Mouse (Mus musculus) kidney, adult 9 months (tissue): ENCODE results near the gene Lgi1.

Experiments used
- DNase-seq: peaks from one replicate; pipeline ENCODE4 v3.0.0; 2022

The Lgi1 gene

DNA sequence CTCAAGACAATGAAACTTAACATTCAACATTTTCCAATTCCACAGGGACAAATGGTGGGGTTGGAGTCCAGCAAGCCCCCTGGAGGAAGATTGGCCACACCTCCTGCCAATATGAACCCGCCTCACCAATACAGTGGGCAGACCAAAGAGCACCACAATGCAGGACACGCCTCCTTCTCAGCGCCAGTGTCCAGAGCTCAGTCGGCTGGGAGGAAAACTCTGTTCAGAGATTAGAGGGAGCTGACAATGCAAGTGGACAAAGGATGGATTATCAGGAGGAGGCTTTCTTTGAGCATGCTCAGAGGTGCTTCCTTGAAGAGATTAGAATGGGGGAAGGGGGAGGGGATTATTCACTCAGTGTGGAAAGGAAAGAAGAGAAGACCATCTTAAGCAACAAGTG is 62.7 kb downstream of the Lgi1 start:
- no peak for DNase-seq

DNA sequence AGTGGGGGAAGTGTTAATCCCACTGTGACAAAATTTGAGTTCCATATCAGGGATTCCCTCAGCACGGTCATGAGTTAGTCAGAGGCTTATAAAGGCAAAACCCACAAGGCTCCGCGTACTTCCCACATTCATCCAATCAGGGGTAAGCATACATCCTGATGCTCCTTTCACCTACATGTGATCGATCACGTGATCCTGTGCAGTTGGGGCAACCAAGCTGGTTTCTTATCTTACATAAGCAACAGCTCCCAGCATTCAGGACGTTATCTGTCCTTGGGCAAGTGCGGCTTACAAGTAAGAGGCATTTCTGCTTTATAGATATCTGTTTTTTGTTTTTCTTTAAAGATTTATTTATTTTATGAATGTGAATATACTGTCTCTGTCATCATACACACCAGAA is 63.7 kb downstream of the Lgi1 start:
- no peak for DNase-seq

DNA sequence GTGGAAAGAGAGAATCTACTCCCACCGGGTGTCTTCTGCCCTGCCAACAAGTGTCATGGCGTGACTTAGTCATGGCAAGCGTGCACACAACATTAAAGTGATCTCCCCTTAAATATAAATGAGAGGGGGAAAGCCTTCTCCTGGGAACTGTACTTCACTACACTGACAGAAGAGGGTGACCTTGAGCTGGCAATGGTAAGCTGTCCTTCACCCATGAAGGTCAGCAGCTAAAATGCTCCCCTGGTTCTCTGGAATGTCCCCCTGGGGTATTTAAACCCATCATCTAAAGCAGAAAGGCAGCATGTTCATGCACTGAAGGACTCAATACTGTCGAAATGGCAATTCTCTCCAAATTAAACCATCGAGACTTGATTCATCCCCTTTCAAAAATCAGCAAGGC is 64.9 kb downstream of the Lgi1 start:
- peak; percentile 64 for DNase-seq

DNA sequence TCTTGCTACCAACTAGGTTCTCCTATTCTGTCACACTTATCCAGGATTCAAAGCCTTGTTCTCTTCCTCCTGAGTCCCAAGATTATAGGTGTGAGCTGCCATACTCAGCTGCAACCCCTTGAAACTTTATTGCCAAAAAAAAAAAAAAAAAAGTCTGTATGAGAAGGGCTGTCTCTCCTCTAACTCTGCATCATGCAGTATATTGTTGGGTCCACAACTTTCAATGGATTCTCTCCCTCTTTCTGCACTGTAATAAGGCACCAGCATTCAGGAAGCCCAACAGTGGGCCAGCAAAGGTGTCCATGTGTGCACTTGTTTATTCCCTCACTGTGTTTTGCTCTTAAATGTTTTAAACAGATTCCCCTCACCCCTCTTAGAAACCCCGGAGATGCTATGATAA is 66.7 kb downstream of the Lgi1 start:
- DNase-seq = no peak

DNA sequence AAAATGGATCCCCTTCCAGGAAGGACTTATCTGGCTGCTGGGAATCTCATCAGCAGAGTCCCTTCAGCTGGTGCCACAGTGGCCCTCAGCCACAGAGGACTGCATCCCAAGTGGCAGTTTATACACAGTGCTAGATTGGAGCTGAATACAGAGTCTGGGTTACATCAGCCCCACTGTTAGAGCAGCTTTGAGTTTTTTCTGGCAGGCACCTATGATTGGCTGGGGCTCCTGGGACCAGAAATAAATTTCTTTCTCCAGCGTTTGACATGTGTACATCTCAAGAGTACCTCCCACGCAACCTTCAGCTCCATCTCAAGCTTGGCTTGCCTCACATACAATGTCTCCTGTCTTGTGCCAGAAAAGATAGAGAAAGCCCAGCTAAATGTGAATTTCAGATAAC is 67.9 kb downstream of the Lgi1 start:
- DNase-seq = no peak

DNA sequence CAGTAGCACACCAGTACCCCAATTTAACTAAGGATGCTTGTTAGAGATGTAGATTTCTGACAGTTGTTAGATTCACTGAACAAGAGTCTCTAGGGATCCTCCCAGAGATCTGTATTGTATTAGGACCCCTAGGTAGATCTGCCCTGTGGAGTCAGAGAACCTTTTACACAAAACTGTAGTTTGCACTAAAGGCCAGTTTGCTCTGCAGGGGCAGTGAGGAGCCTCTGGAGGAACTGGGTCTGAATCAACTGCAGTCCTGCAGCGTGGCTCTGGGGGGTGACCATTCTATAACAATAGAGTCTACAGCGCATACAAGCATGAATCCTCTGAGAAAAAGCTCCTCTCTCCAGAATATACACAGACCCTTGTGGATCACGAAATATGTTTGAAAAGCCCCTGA is 68.5 kb downstream of the Lgi1 start:
- DNase-seq = no peak

DNA sequence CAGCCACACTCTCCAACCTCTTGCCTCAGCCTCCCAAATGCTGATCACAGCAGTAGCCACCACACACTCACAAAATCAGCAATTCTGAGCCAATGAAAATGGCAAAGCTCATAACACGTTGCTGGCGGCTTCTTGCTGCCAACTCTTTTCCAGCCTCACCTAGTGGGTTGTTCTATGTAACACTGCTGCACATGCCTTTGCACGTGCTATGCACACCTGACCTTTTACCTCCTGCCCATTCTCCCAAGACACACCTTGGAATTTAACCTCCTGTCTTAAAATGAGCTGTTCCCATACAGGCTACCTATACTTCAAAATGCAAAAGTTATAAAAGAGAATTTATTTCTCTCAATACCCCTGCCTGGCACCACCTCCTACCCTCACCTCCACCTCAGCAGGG is 72.2 kb downstream of the Lgi1 start:
- DNase-seq = peak; percentile 56

DNA sequence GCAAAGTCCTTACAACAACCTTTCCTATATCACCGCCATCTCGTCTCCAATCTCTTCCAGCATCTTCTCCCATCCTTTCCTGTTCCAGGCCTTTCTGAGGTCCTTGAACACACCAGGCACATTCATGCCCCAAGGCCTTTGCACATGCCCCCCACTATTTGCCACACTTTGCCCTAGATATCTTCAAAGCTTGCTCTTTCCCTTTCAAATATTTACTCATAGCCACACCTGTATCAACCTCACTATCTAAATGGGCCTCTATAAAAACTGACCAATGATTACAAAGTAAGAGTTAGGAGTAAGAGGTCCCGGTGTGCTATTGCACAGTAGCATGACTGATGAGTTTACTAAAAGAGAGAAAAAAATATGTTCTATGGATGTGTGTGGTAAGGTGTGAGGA is 73.0 kb downstream of the Lgi1 start:
- no peak for DNase-seq

DNA sequence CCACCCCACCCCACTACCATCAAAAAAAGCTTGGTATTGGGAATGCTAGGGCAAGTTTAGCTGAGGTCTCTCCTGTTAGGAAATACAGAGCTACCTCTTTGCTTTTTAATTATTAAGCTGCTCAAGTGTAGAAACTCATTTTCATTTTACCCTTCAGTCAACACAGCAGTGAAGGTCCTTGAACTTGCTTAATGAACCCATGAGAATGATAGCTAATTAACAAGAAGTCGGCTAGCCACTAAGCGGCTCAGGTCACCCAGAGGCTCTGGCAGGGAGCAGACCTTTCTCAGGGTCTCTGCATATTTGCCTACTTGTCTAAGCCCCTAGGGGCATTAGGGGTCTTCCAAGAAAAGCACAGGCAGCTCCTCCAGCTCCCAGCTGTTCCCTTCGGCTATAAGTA is 75.4 kb downstream of the Lgi1 start:
- DNase-seq = peak; percentile 69

DNA sequence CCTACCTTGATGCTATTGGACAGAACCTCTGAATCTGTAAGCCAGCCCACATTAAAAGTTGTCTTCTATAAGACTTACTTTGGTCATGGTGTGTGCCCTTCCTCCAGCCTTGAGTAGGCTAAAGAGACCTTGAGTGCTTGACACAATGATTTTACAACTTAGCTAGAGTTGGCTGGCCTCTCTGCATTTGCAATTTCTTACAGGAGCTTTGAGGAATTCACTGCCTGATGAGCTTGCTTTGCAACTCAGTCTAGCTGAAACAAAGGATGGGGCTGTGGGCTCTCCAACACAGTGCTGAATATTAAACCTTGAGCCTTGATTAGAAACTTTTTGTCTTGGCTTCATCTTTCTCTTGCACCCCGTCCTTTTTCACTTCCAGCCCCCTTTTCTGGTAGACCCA is 78.9 kb downstream of the Lgi1 start:
- DNase-seq = no peak

DNA sequence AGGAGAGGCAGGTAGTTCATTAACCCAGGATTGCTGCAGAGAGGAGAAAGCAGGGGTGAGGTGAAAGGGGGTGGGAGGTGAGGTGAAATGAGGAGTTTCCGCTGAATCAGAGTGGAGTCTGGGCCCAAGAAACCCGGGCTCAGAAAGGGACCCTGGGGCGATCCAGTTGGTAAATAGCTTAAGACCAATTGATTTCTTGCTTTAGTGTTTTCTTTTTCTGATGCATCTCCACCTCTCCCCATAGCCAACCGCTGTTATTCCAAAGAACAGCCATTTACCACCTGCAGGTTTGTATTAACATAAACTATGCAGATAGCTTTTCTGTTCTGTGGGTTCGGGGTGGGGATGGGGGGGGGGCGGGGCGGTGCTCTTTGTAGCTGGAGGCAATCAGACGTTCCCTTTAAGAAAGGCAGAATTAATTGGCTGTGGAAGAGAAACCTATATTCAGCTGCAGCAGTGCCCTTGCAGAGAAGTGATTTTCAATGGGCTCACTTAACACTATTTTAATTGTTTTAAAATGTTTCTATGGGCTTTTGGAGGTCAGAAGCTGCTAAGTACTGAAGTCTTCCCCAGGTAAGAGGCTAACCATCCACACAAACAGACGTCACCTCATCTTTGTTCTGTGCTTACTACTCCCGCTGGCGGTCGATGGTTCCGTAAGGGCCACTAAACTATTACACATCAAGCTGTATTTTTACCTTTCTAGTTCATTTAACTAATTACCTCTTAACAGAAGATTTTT is 84.1 kb downstream of the Lgi1 start:
- DNase-seq = peak; percentile 63

DNA sequence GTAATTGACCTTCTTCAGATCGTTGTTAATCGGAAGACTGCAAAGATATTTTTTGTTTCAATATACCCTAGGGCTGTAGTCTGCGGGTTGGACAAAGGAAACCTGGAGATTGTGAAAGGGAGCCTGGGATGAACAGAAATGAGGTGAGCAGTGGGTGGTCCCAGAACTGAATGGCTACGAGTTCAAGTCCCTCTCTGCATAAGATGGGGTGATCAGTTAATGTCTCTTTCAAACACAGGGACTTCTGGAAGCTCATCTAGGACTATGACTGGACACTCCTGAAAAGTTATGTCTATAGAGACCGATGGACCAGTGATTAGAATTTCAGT is 84.6 kb downstream of the Lgi1 start:
- no peak for DNase-seq

DNA sequence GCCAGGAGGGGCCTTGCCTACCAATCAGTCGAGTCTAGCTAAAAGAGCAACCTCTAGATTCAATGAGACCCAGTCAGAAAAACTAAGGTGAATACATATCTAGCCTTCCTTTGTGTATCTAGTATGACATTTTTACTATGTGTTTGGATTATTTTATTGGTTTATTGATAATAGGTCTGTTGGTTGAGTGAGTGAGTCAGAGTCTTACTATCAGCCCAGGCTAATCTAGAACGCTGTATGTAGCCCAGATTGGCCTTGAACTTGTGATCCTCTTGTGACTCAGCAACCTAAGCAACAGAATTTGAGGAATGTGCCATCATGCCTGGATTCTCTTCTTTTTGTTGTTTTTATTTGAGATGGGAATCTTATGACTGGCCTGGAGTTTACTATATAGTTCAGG is 86.9 kb downstream of the Lgi1 start:
- DNase-seq = no peak

DNA sequence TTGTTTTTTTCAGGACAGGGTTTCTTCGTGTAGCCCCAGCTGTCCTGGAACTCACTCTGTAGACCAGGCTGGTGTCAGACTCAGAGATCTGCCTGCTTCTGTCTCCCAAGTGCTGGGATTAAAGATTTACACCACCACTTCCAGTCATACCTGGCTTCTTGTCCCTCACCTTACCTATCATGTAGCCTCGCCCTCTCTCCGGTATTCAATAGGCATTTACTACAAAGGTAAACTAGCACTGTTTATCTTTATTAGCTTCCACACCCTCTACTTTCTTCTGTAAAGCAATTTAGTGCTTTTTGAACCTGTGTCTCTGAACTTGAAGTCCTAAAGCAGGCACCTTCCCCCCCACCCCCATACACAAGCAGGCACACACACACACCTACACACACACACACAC is 87.4 kb downstream of the Lgi1 start:
- no peak for DNase-seq

DNA sequence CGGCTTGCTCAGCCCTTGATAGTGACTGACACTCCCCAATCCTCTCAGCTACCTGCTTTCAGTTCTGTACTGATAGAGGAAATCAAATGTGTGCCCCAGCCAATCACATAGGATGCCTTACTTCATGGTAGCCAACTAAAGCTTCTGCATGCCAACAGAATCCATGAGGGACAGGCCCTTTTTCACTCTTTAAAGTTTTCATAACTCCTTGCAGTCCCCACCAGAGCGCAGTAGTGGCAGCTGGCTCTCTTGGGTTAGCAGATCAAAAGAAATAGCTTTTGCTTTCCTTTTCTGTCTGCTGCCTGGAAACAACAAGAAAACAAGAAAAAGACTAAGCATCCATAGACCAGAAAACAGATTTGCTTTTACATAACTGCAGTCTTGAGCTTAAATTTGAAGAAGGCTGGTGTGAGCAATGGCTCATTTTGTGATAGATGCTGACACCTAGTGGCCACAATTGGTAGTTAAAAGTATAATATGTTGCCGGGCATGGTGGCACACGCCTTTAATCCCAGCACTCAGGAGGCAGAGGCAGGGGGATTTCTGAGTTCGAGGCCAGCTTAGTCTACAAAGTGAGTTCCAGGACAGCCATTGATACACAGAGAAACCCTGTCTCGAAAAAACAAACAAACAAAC is 88.3 kb downstream of the Lgi1 start:
- peak; percentile 75 for DNase-seq

DNA sequence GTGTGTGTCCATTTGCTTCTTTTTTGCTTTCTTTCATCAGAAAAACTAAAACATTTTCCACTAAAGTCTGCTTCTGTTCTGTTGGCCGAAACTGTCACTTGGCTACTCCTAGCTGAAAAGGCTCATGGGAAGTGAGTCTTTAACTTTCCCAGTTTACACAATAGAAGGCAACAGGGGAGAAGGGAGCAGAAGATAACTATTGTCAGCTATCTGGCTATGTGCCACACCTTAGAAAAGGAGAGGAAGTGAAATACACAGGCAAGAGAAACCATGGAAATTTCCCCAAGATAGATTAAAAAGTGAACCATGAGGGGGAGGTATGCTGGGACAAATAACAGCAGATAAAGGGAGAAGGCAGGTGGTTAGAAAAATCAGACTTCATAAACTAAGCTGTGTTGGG is 89.9 kb downstream of the Lgi1 start:
- no peak for DNase-seq

DNA sequence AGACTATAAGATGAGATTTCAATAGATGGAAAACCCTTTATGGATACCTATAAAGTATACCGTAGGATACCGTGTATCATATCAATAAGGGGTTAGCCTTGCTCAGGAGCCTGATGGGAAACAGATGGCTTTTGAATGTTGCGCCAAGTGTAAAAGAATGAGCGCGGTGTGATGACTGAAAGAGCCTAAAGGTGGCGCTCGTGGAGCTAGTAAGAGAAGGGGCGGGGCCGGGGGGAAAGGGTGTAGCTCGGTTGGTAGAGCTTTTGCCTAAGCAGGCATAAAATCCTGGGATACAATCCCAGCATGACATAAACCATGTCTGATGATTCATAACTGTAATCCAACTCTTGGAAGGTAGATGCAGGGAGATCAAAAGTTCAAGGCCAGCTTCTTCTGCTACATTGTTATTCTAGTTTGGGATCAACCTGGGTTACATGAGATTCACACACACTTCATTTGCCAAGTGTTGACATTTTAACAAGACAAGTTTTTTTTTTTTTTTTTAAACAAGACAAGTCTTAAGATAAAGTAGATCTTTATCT is 90.6 kb downstream of the Lgi1 start:
- no peak for DNase-seq

DNA sequence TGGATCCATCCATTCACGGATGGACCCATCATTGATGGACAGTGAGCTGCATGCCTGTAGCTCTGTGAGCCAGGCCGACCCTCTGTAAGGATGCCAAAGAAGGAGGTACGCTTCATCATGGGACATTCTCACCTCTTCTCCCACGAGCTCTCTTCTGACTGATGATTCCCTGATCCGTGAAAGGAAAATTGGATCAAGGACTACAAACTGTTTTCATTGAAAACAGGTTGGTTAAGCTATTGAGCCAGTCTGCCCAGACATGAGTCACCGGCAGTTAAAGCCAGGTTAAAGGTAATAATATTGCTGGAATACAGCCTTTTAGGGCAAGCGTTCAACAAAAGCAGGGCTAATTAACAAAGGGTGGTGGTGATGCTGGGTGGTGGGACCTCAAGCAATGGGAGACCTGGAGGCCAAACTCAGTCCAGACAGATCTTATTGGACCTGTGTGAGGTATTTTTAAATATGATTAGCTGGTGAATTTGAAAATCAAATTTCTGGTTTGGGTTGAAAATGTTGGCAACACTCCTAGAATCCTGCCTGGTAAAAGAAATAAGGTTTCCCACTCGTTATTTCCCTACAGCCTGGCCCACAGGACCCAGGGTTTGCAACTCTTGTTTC is 92.0 kb downstream of the Lgi1 start:
- no peak for DNase-seq

DNA sequence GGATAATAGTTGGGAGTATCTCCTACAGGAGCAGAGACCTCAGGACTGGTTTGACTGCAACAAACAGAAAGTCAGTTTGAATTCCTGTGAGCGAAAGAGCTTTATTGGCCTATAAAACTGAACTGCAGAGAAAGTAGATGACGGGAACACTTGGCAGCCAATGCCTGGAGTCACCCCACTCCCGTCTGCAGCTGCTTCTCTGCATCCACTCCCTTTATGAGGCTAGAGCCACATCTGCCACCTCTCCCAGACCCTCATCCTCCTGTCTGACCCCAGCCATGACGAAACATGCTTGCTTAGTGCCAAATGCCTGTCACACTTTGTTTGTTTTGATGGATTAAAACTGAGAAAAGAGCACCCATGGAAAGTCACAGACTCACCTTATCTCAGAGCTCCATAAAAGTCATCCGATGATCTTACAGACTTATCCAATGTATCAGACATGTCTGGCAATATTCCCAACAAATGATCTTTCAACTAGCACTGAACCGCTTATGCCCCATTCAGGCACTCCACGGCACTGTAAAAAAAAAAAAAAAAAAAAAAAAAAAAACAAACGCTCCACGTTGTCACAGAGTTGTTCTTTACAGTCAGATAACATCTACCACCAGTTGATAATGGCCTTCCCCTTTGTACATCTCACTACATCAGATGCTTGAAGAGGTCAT is 93.8 kb downstream of the Lgi1 start:
- DNase-seq = no peak

DNA sequence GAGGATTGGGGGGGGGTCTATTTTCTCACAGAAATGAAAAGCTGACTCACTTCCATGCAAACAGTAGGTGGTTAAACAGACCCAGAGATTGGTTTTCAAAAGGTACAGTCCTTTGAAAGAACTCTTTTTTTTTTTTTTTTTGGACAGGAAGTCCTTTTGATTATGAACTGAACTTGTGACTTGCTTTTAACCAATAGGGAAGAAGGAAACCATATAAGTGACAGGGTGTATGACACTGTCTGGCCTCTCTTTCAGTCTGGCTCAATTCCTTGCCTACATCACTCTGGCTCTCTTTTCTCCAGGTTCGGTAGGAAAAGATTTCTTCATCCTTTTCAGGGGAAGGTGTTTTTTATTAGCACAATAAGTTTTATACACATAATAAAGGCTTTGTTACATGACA is 95.0 kb downstream of the Lgi1 start:
- DNase-seq = no peak
